Mouse (Mus musculus): ENCODE data around the gene Ptpn14.

DNA sequence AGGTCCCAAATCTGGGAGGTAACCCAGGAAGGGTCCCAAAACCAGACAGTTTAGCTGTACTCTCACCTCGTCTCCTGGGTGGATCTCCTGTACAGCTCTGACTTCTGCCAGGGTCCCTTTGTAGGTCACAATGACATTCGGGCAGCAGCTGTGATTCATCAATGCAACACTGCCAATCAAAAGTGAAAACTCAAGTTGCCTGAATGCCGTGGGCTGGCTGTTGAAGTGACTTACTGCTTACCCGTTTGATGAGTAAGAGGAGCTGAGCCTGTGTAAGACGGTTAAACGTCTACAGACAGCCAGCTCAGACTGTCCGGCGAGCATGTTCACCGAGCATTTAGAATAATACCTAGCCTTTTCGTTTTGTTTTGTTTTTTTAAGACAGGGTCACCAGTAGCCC, 160.7 kb downstream of the Ptpn14 start:
- TF ChIP-seq POLR2A (IDR thresholded peaks at IDR 0.05; ENCODE audit: low read depth, low read length): no peak
- TF ChIP-seq CTCF (IDR thresholded peaks at IDR 0.05; ENCODE audit: extremely low read depth, insufficient read depth, insufficient read length, insufficient replicate concordance): no peak

Data from spleen, adult 2 months (tissue).